Comparison of ENCODE assay signal across 15 mouse cellular contexts in the genomic region with DNA sequence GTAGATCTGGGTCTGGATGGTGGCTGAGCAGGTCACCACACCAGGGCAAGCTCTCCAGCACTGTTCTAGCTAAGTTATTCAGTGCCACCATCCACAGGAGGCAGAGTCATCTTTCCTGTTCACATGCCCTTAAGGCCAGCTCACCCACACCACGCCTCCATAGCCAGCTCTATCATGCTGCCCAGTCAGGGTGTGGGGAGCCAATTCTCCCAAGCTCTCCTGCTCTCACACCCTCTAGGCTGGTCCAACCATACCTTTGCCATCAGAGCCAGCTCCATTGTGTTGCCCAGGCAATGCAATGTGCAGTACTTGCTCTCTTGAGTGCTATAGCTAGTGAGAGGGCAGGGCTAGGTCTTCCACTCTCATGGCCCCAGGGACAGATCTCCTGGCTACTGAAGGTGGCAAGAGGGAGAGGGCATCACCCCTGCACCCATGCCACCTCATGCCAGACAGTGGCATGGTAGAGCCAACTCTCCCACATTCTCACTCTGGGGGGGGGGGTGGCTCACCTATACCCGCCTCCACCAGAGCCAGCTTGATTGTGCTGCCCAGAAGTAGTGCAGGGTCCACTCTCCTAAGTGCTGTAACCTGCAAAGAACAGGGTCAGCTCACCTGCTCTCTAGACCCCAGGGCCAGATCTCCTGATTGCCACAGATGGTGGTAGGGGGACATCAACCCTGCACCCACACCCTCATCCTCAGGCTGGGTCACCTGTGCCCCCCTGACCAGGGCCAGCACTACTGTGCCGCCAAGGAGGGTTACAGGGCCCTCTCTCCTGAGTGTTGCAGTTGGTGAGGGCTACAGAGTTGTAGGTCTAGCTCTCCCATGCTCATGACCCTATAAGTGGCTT. TPM values are rescaled to one million over a fixed set of nuclear protein-coding genes. Genes with fewer than 3 reads are reported as not detected.
DNase-seq lines count a peak whose midpoint lies in the region; ATAC-seq lines count a peak whose summit lies in the region.
"Had no signal": no experiment of that assay in that cellular context is flagged by ENCODE, and none has a peak within 500 bp of the region (broad histone marks: within the 10 kb centered on the region; RNA-seq: fewer than 3 reads in every experiment).

No protein-coding gene starts in this region.

- no peaks in the 10 kb centered on the region for H3K36me3 ChIP-seq in embryonic facial prominence, embryonic 12.5 days
- no peaks in the 10 kb centered on the region for H3K36me3 ChIP-seq in embryonic facial prominence, embryonic 10.5 days (replicated peaks)
- H3K36me3 ChIP-seq in limb, embryonic 11.5 days (ENCODE audit: control insufficient read depth, insufficient read depth, low read length) = no peaks in the 10 kb centered on the region
- no peaks in the 10 kb centered on the region for H3K36me3 ChIP-seq in limb, embryonic 10.5 days
- no peaks in the 10 kb centered on the region for H3K36me3 ChIP-seq in limb, embryonic 12.5 days
- no peaks in the 10 kb centered on the region for H3K36me3 ChIP-seq in neural tube, embryonic 15.5 days

- no peak for DNase-seq in embryonic facial prominence, embryonic 10.5 days (ENCODE audit: low spot score)
- no peak for DNase-seq in limb, embryonic 11.5 days (ENCODE audit: low spot score)
- DNase-seq in limb, embryonic 10.5 days (ENCODE audit: low spot score) = no peak
- no peak for DNase-seq in left cerebral cortex, adult 9 months (ENCODE audit: low spot score in 2 of 2)
- no peak for DNase-seq in cerebellum, adult 9-10 months
- DNase-seq: adrenal gland, postnatal 10 days; cerebellum, adult 8-10 months; gastrocnemius, postnatal 25 days; kidney, adult 11 months; lung, postnatal 4 days; spleen, adult 18-20 months; thymus, postnatal 36 days had no signal

- no peak overlapping the region for H3K9ac ChIP-seq in embryonic facial prominence, embryonic 12.5 days
- no peak overlapping the region for H3K9ac ChIP-seq in limb, embryonic 11.5 days (ENCODE audit: low read length)
- no peak overlapping the region for H3K9ac ChIP-seq in limb, embryonic 12.5 days (replicated peaks)
- H3K9ac ChIP-seq in neural tube, embryonic 15.5 days (replicated peaks) = no peak overlapping the region

- H3K4me3 ChIP-seq in embryonic facial prominence, embryonic 12.5 days = no peak overlapping the region
- H3K4me3 ChIP-seq in embryonic facial prominence, embryonic 10.5 days = no peak overlapping the region
- H3K4me3 ChIP-seq in limb, embryonic 11.5 days (ENCODE audit: low read depth, low read length) = no peak overlapping the region
- no peak overlapping the region for H3K4me3 ChIP-seq in limb, embryonic 10.5 days
- H3K4me3 ChIP-seq in limb, embryonic 12.5 days (replicated peaks) = no peak overlapping the region
- H3K4me3 ChIP-seq in neural tube, embryonic 15.5 days (replicated peaks) = no peak overlapping the region

- H3K4me2 ChIP-seq in embryonic facial prominence, embryonic 12.5 days (replicated peaks) = no peak overlapping the region
- H3K4me2 ChIP-seq in limb, embryonic 11.5 days (ENCODE audit: low read depth, severe bottlenecking) = no peak overlapping the region
- no peak overlapping the region for H3K4me2 ChIP-seq in limb, embryonic 12.5 days
- no peak overlapping the region for H3K4me2 ChIP-seq in neural tube, embryonic 15.5 days

- 91% methylated on average over 3 of the region's 3 CpGs for WGBS in embryonic facial prominence, embryonic 12.5 days
- 89% methylated on average over 3 of the region's 3 CpGs for WGBS in embryonic facial prominence, embryonic 10.5 days
- 90% methylated on average over 3 of the region's 3 CpGs for WGBS in limb, embryonic 11.5 days
- 90% methylated on average over 3 of the region's 3 CpGs for WGBS in limb, embryonic 10.5 days
- WGBS in limb, embryonic 12.5 days = 93% methylated on average over 3 of the region's 3 CpGs
- WGBS in neural tube, embryonic 15.5 days = 94% methylated on average over 3 of the region's 3 CpGs

- peak; percentile 52; the same call in 1 of the 2 replicates for ATAC-seq in embryonic facial prominence, embryonic 12.5 days (ENCODE audit: insufficient number of reproducible peaks, insufficient read depth, low FRiP score, low TSS enrichment)
- peak; percentile 35; the same call in 1 of the 2 replicates for ATAC-seq in limb, embryonic 11.5 days (ENCODE audit: insufficient number of reproducible peaks, low FRiP score, low TSS enrichment, low read depth)
- ATAC-seq in limb, embryonic 12.5 days (ENCODE audit: insufficient number of reproducible peaks, insufficient read depth, low FRiP score, low TSS enrichment, low read depth) = 0 out of 2 replicates have a peak, but pooled peaks have one; percentile 26
- peak; percentile 40; the same call in 1 of the 2 replicates for ATAC-seq in neural tube, embryonic 15.5 days (ENCODE audit: low FRiP score)

- H3K27ac ChIP-seq in embryonic facial prominence, embryonic 12.5 days = no peak overlapping the region
- H3K27ac ChIP-seq in embryonic facial prominence, embryonic 10.5 days (replicated peaks) = no peak overlapping the region; the same call in 1 of the 2 replicates
- H3K27ac ChIP-seq in limb, embryonic 11.5 days (replicated peaks; ENCODE audit: low read depth, low read length) = no peak overlapping the region
- no peak overlapping the region for H3K27ac ChIP-seq in limb, embryonic 10.5 days
- H3K27ac ChIP-seq in limb, embryonic 12.5 days = no peak overlapping the region
- H3K27ac ChIP-seq in neural tube, embryonic 15.5 days (replicated peaks) = no peak overlapping the region

- H3K4me1 ChIP-seq in embryonic facial prominence, embryonic 12.5 days = peaks cover 3% of the 10 kb centered on the region; the same call in 1 of the 2 replicates
- H3K4me1 ChIP-seq in embryonic facial prominence, embryonic 10.5 days = peaks cover under 1% of the 10 kb centered on the region; the same call in 1 of the 2 replicates
- no peaks in the 10 kb centered on the region for H3K4me1 ChIP-seq in limb, embryonic 11.5 days (ENCODE audit: control insufficient read depth, insufficient read depth, low read length)
- peaks cover 7% of the 10 kb centered on the region for H3K4me1 ChIP-seq in limb, embryonic 10.5 days
- peaks cover 6% of the 10 kb centered on the region for H3K4me1 ChIP-seq in limb, embryonic 12.5 days (replicated peaks)
- H3K4me1 ChIP-seq in neural tube, embryonic 15.5 days = peaks cover 5% of the 10 kb centered on the region

- no peaks in the 10 kb centered on the region for H3K27me3 ChIP-seq in embryonic facial prominence, embryonic 12.5 days
- no peaks in the 10 kb centered on the region for H3K27me3 ChIP-seq in embryonic facial prominence, embryonic 10.5 days (replicated peaks; ENCODE audit: low read depth, poor library complexity, severe bottlenecking)
- H3K27me3 ChIP-seq in limb, embryonic 11.5 days (ENCODE audit: control insufficient read depth, insufficient read depth, low read length) = no peaks in the 10 kb centered on the region
- no peaks in the 10 kb centered on the region for H3K27me3 ChIP-seq in limb, embryonic 10.5 days (ENCODE audit: low read depth, poor library complexity, severe bottlenecking)
- H3K27me3 ChIP-seq in limb, embryonic 12.5 days = no peaks in the 10 kb centered on the region
- H3K27me3 ChIP-seq in neural tube, embryonic 15.5 days (replicated peaks) = no peaks in the 10 kb centered on the region

- H3K9me3 ChIP-seq in embryonic facial prominence, embryonic 12.5 days = no peaks in the 10 kb centered on the region
- no peaks in the 10 kb centered on the region for H3K9me3 ChIP-seq in embryonic facial prominence, embryonic 10.5 days
- H3K9me3 ChIP-seq in limb, embryonic 11.5 days (ENCODE audit: control insufficient read depth, low read length) = no peaks in the 10 kb centered on the region
- no peaks in the 10 kb centered on the region for H3K9me3 ChIP-seq in limb, embryonic 10.5 days (replicated peaks)
- H3K9me3 ChIP-seq in limb, embryonic 12.5 days = no peaks in the 10 kb centered on the region
- no peaks in the 10 kb centered on the region for H3K9me3 ChIP-seq in neural tube, embryonic 15.5 days (replicated peaks)

RNA-seq across cellular contexts. Expression of a gene that starts 25.5 kb away (rescaled TPM):
- 68.9 and 74.8 TPM in 2 replicates for polyA plus RNA-seq in embryonic facial prominence, embryonic 12.5 days (2016; fragmentation: Nextera tagmentation; extraction: Ambion mirVana)
- 47.6 and 49.0 TPM in 2 replicates for polyA plus RNA-seq in embryonic facial prominence, embryonic 10.5 days (2016; fragmentation: Nextera tagmentation; extraction: Ambion mirVana)
- polyA plus RNA-seq in limb, embryonic 11.5 days (2014; fragmentation: Nextera tagmentation; extraction: Ambion mirVana) = 61.3 and 61.5 TPM in 2 replicates
- polyA plus RNA-seq in limb, embryonic 10.5 days (2016; fragmentation: Nextera tagmentation; extraction: Ambion mirVana) = 47.7 and 53.9 TPM in 2 replicates
- 70.3 and 72.6 TPM in 2 replicates for polyA plus RNA-seq in limb, embryonic 12.5 days (2016; fragmentation: Nextera tagmentation; extraction: Ambion mirVana)
- polyA plus RNA-seq in neural tube, embryonic 15.5 days (2015; fragmentation: Nextera tagmentation; extraction: Ambion mirVana) = 85.2 and 95.6 TPM in 2 replicates
